Mouse (Mus musculus) hematopoietic stem cell, adult 5-6 weeks (primary cell): ENCODE results near the gene Dcp1b. TPM values are rescaled to one million over a fixed set of nuclear protein-coding genes. Genes with fewer than 3 reads are reported as not detected.

ENCODE experiments used
- ATAC-seq, 2 experiments: fragments of 125-278 bp in 1 of 2; replicated peaks in 1 of 2; 2 replicates each; pipeline ENCODE4 v1.8.0; 2016 to 2017; ENCODE audit warnings: inconsistent platforms in 2 of 2, mild to moderate bottlenecking in 2 of 2, moderate number of reproducible peaks in 2 of 2, low read depth in 1 of 2, moderate TSS enrichment in 1 of 2; ENCODE audit not compliant: low FRiP score in 2 of 2, poor library complexity in 2 of 2, severe bottlenecking in 2 of 2, insufficient read depth in 1 of 2, low TSS enrichment in 1 of 2
- total RNA-seq: library from RNA; stranded (forward); fragments of 172-1452, 232-1000 nt; gene quantifications from 2 replicates; pipeline ENCODE4 v1.2.3, GENCODE M21; 2017

Gene Dcp1b
- total RNA-seq, 1 experiment from 2014 or later, result 10.2 TPM

DNA sequence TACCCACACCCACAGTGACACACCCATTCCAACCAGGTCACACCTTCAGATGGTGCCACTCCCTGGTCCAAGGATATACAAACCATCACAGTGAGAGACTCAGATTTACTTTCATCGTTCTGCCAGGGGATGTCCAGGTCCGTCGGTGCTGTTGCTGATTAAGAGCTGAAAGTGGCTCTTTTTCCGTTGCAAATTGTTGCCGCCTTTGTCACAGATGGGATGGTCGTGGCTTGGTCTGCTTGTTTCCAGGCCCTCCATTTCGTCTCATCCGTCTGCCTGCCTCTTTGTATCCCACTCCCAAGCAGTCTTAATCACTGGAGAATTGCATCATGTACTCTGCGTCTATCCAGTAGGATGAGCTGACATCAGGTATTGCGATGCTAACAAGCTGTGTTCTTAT is 74.7 kb downstream of the Dcp1b start:
- no peak for ATAC-seq

- no peak for ATAC-seq
Observed at GRCm38 (mm10) chr6:119251704-119252103, 76.7 kb downstream of the Dcp1b start.

Other genes starting within 250 kb of the Dcp1b start
- gene Cacna1c, start 21.2 kb downstream of the Dcp1b start, total RNA-seq, result not detected in 2 replicates
- gene Cacna2d4, start 61.3 kb downstream of the Dcp1b start, total RNA-seq, result 1.1 and 3.7 TPM in 2 replicates
- gene Lrtm2, start 155.5 kb downstream of the Dcp1b start, total RNA-seq, result 0.25 and 1.3 TPM in 2 replicates
- gene Adipor2, start 242.5 kb downstream of the Dcp1b start, total RNA-seq, result 145 and 155 TPM in 2 replicates